Mouse (Mus musculus): Measurements from ENCODE around the gene Nkx2-1.
"Not testable (repeated sequence)": the region's sequence is repeated elsewhere in the genome, so short reads cannot be mapped to it uniquely, and the experiment has no call there.

Gene Nkx2-1

DNA sequence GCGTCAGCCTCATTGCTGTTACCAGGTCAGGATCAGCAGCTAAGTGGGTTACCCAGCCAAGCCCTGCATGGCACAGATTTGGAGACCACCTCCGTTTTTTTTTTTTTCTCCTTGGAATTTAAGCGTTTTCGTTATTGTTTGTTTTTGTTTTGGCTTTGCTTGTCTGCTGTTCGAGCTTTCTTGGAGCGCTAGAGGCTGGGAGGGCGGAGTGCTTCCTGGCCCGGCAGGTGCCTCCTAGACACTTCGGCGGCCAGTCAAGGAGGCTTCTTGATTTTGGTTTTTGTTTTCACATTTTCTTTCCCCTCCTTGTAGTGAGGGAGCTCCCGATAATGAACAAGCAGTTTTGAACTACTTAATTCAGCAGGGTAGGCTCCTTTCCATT, at the start of gene Nkx2-1:
TSS of gene Nkx2-1 (minus strand) at position 25 of the 382 bp plus-strand sequence.
- DNase-seq = no peak

DNA sequence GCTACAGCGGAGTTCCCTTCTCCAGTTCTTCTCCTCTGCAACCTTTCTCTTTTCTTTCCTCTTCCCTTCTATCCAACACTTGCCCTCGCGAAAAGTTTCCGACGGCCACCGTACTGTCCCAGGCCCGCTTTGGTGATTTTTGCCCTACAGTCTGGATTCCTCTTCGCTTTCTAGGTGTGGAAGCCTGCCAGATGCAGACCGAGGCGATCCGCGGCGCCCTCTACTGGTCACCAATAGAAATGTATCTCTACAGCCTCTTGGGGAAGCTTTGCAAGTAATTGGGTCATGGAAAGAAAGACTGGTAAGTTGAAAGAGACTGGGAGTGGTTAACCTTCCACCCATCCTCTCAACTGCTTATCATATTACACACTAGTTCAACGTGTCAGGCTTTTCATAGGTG, 4.4 kb upstream of the Nkx2-1 start:
- peak; percentile 32 for DNase-seq

DNA sequence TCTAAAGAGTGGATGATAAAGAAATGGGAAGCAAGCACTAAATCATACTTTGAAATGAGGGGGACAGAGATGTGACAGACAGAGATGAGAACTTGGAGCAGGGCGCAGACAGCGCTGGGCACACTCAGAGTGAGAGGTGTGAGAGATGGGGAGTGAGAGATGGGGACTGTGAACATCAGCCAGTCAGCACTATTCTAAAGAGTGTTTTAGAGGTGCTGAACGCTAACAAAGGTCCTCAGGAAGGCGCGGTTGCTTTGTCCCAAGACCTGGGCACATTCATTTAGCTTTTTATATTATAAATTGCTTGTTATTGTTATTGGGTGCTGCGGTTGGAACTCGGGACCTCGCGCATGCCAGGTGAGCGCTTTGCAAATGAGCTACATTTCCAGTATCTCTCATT, 3.9 kb upstream of the Nkx2-1 start:
- DNase-seq = no peak

DNA sequence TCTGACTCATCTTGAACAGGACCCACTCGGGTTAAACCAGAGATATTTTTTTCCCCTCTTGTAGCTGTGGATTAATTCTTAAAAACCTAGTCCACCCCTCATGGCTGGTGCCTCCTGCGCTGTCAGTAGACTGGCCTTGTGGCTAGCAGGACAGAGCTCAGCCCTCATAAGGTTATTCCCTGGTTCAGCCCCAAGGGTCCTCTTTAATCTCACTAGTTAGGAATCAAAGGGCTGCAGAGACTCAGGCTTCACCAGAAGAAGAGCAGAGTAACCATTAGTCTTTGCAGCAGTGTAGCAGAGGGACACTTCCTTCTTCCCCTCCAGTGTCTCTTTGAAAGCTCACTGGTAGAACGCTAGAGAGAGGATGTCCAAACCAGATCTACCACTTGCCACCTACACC, 1.9 kb upstream of the Nkx2-1 start:
- DNase-seq = no peak

DNA sequence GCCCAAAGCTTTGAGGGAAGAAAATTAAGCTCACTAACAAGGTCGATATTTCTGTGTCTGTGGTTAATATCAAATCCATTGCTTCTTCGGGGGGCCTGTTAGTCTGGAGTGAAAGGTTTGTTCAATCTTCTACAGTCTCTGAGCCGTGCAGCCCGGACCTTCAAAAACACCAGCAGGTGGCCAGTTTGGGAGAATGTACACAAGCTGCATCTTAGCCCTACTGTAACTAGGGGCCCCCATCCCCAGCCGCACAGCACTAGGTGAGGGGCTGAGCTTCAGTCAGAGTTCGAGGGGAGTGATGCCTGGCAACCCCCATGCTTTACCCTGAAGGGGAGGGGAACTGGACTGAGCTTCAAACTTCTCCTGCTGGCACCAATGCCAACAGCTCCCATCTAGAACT, 1.2 kb upstream of the Nkx2-1 start:
- DNase-seq = no peak

DNA sequence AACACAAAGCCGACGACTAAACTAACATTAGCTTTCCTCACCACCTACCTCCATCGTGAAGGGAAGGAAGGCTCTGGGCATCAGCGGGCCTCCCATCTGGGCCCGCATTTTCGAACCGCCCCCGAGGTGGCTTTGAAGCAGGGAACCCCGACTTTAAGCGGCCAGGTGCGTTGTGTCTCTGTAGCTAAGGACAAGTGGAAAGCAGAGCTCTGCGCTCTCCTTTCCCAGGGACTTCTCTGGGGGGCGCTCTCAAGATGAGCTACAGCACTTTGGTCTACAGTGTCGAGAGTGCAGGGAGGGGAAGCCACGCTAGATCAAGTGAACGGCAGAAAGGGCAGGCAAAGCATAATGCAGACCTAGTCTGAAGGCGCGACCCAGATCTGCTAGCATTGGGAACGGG, 634 bp upstream of the Nkx2-1 start:
- DNase-seq = no peak

DNA sequence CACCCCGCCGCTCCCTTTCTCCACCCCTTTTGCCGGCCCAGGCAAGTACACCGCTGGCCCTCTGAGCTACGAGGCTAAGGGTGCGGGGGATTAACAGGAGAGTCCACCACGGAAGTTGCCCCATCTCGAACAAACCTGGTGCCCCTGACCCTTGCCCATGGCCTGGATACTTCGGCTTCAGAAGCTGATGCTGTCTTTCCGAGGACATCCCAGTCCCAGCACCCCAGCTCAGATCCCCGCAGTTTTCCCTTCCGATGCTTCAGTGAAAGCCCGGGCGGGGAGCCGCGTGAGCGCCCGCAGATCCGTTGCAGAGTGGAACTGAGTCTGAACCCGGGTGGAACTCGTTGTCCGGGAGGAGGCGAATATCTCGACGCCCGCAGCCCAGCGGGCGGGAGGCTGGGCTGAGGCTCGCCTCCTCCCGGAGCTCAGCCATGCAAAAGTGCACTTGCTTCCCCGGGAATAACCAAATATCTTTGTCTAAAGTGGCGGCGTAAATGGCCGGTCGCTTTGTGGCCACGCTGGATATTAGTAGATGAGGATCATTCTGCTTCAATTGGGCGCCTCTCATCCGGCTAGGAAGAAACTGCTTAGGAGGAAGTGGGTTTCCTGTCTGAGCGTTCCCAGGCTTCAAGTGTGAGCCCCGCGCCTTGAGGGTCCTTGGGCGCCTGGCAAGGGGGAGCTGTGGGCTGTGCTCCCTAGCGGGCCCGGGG, 379 bp downstream of the Nkx2-1 start:
- DNase-seq = no peak

DNA sequence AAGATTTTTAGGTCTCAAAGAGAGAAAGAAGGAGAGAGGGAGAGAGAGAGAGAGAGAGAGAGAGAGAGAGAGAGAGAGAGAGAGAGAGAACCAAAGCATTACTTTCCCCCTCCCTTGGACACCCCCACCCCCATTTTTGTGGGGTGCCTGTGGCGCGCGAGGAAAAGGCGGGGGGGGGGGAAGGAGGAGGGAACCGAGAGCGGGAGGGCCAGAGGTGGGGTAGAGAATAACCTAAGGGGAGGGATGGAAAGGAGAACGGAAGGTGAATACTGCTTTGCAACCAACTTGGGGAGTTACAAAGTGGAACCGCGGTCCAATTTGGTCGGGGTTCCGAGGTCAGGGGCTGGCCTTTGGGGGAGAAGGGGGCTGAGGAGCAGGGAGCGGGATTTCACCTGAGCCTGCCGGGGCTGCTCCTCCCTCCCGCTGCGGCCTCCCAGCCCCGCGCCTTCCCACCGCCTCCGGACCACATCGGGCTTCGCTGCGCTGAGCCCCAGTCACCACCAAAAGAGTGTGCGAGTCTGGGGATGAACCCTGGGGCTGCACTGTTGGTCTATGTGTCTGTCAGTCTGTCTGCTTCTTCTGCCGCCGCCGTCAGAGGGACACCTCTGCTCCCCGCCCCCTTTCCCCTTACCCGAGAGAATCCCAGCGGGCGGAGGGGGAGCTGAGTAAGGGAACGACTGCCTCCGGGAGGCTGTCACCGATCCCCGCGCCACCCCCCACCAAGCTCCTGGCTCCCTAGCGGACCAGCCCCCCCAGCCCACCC, 1.1 kb downstream of the Nkx2-1 start:
- DNase-seq = no peak

DNA sequence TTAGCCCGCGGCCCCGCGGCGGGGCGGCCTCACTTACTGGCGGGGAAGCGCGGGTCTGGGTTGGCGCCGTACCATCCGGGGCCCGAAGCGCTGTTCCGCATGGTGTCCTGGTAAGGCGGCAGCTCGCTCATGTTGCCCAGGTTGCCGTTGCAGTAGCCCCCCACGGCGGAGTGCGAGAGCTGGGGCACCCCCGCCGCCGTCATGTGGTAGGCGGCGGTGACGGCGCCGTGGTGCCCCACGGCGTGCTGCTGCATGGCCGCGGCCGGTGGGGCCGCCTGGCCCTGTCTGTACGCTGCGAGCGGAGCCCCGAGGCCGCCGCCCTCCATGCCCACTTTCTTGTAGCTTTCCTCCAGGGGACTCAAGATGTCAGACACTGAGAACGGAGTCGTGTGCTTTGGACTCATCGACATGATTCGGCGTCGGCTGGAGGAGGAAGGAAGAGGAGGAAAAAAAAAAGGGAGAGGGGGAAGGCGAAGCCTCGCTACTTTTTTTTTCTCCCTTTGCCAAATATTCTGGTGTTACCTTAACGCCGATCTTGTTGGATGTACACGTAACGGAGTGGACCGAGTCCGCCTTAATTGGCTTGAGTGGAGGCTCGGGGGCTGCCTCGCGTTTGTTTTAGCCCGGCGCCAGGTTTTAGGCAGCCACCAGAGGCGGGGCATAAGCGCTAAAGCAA, 1.9 kb downstream of the Nkx2-1 start:
- DNase-seq = no peak

DNA sequence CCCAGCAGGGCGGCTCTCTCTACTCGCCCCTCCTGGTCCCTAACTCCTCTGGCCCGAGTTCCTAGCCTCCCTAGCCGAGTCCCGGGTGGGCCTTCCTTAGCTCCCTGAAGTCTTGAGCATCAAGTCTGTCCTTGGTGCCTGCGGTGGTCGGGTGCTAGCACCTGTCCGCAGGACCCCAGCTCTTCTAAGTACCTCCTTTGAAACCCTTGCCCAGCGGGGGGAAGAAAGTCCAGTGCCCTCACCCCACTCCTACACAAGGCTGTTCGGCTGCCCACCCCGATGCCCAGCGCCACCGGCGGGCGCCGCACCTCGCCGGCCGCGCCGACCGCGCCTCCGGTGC, 2.4 kb downstream of the Nkx2-1 start:
- no peak for DNase-seq

DNA sequence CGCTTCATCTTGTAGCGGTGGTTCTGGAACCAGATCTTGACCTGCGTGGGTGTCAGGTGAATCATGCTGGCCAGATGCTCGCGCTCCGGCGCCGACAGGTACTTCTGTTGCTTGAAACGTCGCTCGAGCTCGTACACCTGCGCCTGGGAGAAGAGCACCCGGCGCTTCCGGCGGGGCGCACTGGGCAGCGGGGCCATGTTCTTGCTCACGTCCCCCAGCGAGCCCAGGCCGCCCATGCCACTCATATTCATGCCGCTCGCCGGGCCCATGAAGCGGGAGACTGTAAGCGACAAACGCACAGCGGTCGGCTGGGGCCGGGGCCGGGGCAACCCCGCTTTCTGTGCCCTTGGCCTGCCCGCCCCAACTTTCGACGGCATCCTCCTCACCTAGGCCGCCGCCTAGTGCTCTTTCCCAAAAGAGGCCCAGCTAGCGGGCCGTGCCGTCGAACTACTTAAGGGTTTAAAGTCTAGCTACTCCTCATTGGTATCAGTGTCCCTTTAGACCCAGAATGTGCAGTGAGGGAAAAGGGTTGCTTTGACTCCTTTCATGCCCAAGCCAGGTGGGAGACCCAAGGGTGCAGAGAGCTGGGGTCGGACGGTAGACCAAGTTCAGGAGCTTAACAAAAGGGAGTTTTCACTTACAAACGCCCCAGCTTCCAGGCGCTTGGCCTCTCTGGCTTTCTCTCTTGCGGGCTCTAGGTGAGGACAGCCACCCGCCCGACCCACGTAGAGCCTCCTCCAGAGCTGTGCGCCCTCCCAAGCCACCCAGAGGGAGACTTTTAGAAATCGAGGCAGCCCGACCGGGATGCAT, 3.0 kb downstream of the Nkx2-1 start:
- DNase-seq = no peak

DNA sequence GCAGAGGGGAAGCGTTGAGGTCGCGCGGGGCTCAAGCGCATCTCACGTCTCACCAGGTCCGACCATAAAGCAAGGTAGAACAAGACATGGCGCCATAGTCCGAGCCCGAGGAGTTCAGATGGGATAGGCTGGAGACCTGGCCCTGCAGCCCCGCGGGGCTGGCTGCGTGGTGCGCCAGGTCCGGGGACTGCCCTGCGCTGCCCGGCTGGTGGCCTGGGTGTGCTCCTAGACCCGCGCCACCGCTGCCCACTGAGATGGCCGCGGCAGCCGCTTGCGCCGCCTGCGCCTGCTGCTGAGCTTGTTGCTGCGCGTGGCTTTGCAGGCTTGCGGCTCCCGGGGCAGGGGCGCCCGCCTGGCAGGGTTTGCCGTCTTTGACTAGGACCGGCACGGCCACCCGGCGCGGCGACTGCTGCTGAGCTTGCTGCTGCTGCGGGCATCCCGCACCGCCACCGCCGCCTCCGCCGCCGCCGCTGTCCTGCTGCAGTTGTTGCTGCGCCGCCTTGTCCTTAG, 3.7 kb downstream of the Nkx2-1 start:
- DNase-seq = no peak

DNA sequence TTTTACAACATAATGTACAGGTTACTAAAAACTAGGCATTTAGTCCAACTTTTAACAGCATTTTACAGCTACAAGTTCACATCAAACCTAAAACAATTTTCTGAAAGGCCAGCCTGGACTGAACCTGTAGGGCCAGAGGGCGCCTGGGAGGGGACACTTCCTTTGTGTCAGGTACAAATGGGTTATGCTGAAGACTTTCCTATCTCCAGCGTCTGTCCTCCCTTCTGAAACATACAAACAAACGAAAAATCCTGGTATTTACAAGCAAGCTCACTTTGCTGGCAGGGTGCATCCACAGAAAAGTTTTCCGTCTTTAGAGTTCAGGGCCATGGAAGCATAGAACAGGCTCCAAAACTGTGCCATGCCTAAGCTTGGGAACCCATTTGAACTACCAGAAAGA, 4.6 kb downstream of the Nkx2-1 start:
- no peak for DNase-seq

DNA sequence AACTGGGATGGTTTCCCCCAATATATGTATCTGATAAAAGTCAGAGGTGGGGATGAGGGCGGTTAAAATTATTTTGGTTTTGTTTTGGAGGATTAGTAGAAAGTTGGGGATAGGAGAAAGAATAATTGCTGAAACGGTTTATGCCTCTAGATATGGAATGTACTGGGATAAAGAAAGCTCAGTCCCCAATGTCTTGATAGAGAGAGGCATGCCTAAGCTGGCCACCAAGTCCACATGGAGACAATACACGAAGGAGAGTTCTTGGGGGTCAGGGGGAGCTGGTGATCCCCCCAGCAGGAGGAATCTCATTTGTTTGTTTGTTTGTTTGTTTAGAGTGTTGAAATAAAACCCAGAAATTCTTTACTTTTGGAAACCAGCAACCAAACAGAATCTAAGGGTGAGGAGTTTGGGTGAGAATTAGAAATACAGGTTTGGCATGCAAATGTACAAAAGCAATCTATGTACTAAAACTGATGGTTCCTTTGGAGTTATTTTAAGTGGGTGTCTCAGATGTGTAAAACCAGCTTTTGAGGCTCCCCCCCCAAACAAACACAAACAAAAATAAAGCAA, 5.6 kb downstream of the Nkx2-1 start:
- no peak for DNase-seq

DNA sequence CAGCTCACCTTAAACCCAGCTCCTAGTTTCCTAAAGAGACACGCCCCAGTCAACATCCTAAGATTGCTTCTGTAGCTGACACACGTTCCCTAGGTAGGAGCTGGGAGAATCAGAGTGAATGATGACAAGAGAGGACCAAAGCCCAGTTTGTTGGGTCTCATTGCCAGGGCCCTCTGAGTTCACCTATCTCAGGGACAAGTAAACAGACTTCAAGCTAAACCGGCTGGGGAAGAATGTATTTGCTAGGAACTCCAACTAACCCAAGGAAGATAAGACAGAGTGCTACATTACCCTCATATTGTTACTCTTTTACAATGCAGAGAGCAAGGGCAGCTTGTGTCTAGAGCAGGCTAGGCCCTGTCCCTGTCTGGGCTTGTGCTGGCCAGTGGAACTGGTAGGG, 6.8 kb downstream of the Nkx2-1 start:
- no peak for DNase-seq

DNA sequence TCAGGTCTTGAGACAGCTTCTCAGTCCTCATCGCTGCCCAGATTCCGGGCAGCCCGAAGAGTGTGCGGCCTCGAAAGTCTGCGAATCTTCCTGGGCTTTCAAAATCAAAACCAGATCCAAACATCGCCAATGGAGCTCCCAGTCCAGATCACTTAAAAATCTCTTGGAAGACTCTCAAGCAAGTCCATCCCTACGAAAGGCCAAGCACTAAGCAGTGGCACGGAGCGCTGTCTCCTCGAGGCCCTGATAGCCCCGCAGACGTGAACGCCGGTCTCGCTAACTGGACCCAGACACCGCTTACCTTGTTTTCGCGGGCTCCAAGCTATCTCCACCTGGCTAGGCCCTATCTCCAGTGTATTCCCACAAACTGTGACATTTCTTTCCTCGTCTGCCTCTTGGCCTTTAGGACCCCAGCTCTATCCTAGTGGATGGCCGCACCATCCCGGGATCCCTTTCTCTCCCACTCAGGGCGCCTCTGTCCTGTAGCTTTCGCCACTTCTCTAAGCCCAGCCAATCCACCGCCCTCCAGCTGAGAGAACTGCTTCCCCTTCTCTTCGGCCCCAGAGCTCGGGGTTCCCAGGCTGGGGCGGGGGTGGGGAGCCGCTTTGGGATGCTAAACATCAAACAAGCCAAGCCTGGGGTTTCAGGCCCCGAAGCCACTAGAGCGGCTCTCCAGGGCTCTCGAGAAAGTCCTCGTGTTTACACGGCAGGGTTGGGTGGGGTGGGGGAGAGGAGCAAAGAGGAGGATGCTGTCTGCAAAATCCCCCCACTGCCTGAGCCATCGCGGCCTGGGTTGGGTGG, 7.6 kb downstream of the Nkx2-1 start:
- DNase-seq = no peak

DNA sequence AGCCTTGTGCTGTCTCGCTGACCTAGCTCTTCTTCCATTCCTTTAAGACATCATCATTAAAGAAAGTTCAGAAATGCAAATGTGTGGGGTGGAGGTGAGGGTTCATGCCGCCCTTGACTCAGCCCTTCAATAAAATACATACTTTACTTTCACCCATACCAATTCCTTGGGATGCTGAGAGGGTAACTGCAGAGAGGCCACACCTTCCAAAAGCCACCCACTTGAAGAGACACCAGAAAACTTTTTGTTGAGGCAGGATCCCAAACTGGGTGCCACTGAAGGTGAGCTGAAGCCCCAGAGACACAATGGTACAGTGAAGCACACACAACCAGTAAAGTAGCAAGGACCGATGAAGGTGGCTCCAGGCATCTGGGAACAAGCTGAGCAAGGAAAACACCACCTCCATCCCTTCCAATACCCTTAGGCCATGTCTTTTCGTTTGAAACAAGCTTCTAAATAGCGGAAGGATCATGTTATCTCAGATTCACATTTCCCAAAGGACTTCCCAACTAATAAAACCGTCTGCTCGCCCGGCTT, 8.6 kb downstream of the Nkx2-1 start:
- DNase-seq = no peak

DNA sequence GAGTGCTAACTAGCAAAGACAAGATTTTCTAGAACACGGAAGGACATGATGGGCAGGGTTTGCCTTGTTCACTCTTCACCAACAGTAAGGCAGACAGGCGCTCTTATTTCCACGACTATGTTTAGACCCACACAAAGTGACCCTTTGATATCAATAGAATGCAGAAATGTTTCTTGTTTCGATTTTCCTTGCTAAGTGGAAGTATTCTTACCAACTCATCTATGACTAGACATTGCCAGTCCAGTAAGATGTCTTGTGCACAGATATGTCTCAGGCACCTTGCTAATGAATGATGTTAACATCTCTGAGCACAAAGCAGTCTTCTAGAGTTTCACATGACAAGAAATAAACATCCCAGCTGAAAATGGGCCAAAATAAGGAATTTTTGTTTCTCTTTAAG, 9.6 kb downstream of the Nkx2-1 start:
- DNase-seq = no peak

DNA sequence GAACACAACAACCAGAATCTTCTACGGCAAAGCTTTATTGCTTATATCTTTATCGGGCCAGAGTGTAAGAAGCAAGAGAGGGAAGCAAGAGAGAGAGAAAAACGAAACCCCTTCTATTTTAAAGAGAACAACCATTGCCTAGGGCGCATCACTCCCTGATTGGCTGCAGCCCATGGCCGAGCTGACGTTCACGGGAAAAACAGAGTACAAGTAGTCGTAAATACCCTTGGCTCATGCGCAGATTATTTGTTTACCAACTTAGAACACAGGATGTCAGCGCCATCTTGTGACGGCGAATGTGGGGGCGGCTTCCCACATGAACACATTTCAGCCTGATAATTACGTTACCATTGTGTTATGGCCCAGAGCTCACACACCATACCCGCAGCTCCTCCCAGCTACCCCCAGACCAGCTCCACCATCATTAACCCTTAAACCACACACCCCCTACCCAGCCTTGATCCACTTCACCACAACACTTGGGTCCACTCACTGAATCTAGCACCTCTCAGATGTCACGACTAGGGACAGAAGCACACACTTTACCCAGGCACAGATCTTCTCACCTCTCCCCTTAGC, 11.4 kb downstream of the Nkx2-1 start:
- DNase-seq = not testable (repeated sequence)

DNA sequence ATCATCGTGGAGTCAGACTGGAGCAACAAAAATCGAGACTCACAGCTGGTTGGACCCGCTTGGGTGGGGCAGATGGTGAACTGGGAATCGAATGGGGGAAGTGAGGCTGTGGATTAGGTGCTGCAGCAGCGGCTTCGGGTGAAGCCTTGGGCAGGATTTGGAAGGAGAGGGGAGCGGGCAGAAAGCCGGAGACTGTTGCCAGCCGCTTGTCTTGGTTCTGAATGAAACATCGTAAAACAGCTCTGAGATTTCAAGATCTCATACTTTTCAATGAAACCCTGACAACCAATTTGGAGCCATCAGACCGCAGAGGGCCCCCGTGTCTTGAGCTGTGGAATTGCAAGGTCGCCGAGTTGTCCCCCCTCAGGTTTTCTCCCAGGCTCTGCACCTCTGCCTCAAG, 12.5 kb downstream of the Nkx2-1 start:
- no peak for DNase-seq

DNA sequence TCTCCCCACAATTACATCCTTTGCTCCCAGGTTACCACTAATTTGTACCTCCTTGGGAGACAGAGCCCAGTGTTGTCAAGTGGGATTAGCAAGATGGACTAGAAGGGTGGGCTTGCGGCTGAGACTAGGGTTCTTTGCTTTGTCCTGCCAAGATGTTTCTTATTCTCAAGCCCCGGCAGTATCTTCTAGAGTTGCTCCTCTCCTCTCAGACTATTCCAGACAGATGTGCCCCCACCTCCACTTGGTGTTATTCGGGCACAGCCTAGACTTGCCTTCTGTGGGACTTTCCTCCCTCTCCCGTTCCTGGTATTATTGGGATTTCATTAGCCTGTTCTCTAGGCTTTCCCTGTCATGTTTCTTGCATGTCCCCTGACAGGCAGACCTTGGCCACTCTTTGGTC, 14.5 kb downstream of the Nkx2-1 start:
- no peak for DNase-seq

Measured in cerebellum, adult 11-12 months (tissue).